Mouse (Mus musculus): ENCODE data around the gene Serinc4.
"Not testable (repeated sequence)": the region's sequence is repeated elsewhere in the genome, so short reads cannot be mapped to it uniquely, and the experiment has no call there.

Gene Serinc4

DNA sequence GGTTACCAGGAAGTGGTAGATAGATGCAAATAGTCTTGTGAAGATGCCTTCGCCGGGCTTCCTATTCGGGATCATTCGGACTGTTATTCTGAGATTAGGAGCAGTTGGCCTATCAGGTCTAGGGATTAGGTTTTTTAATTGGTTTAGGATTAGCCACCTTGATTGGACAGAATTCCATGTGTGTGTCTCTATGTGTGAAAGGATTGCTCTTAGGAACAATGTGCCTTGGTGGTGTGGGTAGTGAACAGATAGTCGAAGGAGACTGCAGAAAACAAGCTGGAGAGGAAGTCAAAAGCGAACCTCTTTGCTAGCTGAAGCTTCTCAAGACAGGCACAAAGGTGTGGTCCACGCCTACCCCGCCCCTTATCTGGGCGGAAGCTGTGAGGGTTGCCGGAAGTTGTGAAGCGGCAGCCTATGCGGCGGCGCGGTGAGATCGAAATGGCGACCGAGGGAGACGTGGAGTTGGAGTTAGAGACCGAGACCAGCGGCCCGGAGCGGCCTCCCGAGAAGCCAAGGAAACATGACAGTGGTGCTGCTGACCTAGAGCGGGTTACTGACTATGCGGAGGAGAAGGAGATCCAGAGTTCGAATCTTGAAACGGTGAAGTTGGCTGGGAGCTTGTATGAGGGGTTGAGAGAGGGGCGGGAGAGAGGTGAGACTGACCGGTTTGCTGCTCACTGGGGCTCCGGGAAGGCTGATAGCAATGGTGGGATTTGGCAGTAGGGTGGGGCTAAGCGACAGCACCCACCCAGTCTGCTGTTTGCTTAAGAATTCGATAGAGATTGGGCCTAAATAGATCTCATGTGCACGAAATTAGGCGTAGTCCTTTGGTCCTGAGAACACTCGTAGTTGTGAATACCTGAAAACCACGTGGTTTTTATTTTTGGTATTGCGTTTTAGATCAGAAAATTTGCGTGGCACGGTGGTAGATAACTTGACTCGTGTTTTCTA, at the start of gene Serinc4:
Gene Serinc4, minus strand, starts transcription at position 90 of the 951 bp plus-strand sequence.
- DNase-seq (ENCODE audit: low read depth, low spot score), result peak; percentile 78

DNA sequence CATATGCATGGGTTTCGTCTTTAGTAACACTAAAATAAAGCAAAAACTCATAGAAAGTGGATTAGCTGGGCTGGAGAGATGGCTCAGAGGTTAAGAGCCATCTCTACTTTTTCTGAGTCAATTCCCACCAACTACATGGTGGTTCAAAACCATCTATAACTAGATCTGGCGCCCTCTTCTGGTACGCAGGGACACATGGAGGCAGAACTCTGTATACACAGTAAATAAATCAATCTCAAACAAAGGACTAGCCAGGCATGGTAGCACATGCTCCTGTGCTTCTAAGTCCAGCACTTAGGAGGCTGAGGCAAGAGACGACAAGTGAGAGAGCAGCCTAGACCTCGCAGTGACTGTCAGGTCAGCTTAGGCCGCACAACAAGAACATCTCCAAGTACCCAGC, 45.0 kb upstream of the Serinc4 start:
- not testable (repeated sequence) for DNase-seq (ENCODE audit: low read depth, low spot score)

DNA sequence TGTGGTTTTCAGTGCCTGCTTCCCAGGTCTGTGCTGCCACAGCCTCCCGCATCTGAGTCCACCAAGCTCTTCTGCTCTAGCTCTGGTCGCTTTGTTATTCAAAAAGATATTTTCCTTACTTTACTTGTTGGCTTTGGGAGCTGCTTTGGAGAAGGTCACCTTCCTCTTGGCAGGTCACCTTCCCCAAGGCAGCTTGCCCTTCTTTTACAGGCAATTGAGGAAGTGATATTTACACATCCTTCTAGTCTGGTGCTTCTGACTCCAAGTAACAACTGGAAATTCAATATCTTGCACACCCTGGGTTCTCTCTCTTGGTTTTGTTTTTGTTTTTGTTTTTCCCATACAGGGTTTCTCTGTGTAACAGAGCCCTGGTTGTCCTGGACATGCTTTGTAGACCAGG, 27.8 kb upstream of the Serinc4 start:
- not testable (repeated sequence) for DNase-seq (ENCODE audit: low read depth, low spot score)

DNA sequence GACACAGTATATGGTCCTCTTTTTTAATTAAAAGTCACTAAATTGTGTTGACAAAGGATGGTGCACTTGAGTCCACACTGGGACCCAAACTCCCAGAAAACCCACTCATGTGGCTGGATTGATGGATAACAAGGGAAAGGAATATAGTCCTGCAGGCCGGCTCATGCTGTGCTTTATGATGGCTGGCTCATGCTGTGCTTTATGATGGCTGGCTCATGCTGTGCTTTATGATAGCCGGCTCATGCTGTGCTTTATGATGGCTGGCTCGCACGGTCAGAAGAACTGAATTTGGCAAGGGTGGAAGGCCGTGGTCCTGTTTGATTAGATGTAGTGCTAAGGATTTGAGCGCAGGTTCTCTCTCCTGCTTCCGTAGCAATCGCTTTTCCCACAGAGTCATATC, 27.0 kb upstream of the Serinc4 start:
- DNase-seq (ENCODE audit: low read depth, low spot score), result no peak

DNA sequence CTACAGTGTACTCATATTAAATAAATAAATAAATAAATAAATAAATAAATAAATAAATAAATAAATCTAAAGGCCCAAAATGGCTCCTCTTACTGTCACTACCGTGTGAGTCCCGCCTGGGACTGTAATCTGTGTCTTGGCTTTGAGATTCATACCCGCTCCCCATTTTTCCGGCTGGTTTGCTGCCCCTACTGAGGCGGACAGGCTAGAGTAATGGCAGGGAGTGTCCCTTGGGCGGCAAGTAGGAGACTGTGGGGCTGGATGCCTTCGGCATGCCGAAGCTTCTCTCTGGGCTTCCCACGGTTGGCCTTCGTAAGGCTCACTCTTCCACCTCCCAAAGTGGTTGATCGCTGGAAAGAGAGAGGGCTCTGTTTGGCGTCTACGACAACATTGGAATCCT, 24.3 kb upstream of the Serinc4 start:
- DNase-seq (ENCODE audit: low read depth, low spot score), result not testable (repeated sequence)

DNA sequence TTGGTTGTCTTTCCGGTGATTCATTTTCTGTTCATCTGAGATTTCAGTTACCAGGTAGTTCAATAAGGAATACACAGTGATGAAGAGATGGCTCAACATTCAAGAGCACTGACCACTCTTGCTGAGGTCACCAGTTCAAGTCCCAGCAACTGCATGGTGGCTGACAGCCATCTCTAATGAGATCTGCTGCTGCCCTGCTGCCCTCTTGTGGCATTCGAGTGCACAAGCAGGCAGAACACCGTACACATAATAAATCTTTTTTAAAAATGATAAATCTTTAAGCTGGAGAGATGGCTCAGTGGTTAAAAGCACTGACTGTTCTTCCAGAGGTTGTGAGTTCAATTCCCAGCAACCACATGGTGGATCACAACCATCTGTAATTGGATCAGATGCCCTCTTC, 23.9 kb upstream of the Serinc4 start:
- no peak for DNase-seq (ENCODE audit: low read depth, low spot score)

DNA sequence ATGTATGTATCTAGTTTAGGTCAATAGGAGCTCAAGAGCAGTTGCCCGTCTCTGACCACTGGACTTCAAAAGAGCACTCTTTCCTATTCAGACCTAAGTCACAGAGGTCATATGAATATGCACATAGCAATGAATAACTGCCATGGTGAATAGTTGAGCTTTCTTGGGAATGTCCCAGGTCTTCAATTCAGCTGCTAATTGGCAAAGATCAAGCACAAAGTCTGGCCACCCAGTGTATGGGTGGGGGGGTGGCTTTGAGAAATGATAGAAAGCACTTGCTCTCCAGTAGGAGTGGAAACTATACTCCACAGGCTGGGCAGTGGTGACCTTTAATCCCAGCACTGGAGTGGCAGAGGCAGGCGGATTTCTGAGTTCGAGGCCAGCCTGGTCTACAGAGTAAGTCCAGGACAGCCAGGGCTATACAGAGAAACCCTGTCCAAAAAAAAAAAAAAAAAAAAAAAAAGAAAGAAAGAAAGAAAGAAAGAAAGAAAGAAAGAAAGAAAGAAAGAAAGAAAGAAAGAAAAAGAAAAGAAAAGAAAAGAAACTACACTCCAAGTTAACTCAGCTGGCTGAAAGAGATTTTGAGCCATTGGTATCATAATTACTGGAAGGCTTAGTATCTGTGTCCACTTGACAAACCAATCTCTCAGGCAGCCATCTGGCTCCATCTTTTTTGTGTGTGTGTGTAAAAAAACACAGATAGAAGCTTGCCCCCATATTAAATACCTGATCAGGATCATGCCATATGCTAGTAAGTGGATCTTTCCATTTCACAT, 21.1 kb upstream of the Serinc4 start:
- no peak for DNase-seq (ENCODE audit: low read depth, low spot score)

DNA sequence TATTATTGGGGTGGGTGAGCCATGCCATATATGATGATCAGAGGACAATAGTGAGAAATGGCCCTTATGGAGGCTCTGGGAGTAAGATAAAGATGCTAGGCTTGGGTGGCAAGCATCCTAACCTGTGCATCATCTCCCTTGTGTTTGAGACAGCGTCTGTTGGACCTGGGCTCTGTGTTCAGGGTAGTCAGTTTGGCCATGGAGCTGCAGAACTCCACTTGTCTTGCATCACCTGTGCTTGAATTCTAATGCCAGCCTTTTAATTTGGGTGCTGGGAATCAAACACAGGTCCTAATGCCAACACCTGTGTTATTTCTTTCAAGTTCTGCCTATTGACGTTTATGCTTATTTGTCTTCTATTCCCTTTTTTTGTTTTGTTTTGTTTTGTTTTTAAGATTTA, 18.7 kb upstream of the Serinc4 start:
- DNase-seq (ENCODE audit: low read depth, low spot score), result not testable (repeated sequence)

DNA sequence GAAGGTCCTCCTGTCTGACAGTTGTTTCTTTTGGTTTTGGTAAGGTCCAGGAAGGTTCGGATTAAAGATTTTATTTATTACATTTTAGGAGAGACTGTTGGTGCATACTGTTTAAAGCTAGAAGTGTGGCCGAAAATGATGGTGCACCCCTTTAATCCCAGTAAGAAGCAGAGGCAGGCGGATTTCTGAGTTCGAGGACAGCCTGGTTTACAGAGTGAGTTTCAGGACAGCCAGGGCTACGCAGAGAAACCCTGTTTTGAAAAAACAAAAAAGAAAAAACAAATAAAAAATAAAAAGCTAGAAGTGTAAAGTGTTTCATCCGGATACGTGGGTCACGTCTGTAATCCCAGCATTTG, 17.6 kb upstream of the Serinc4 start:
- DNase-seq (ENCODE audit: low read depth, low spot score), result no peak

DNA sequence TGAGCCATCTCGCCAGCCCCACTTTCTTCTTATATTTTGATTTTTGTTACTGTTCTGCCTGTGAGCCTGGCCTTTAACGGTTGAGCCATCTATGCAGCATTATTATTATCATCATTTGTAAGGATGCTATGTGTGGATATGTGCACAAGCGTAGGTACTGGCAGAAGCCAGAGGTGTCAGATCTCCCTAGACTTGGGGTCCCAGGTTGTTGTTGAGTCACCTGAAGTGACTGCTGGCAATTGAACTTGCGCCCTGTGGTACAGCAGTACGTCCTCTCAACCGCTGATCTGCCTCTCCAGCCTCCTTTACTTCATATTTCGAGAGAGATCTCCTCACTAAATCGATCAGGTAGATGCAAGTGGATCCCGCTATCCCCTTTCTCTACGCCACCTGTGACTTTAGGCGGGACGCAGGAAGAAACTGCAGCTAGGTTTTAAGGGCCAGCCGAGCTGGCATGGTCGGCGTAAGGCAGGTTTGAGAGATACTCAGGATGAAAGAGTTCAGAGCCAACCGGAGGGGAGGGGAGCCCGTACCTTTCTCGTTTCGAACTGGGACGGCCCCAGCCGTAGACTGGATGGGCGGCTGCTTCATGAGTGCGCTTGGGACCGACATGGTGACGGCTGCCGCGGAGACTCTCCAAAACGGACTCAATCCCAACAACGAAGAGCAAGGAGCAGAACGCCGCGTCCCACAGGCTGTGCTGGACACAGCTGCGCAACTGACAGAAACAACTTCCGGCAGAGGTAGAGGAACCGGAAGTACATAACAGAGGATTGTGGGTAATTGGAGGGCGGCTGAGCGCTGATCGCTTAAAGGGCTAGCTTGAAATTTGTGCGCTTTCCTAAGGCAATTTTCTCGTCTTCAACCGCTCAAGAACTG, 17.0 kb upstream of the Serinc4 start, which contains the start of gene Mfap1b:
Gene Mfap1b, minus strand, starts transcription at position 767 of the 879 bp plus-strand sequence.
- peak; percentile 89 for DNase-seq (ENCODE audit: low read depth, low spot score)

DNA sequence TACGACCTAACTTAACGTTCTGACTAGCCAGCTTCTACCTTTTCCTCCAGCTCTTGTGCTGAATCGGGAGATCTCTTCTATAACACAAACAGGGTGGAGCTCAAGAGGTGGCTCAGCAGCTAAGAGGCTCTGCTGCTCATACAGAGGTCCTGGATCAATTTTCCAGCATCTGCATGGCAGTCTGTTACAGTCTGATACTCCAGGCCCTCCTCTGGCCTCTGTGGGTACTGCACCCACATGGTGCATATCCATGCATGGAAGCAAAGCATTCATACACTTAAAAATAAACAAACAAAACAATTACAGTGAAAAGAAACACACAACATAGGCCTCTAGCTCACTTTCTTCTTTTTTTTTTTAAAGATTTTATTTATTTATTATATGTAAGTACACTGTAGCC, 16.2 kb upstream of the Serinc4 start:
- DNase-seq (ENCODE audit: low read depth, low spot score), result not testable (repeated sequence)

DNA sequence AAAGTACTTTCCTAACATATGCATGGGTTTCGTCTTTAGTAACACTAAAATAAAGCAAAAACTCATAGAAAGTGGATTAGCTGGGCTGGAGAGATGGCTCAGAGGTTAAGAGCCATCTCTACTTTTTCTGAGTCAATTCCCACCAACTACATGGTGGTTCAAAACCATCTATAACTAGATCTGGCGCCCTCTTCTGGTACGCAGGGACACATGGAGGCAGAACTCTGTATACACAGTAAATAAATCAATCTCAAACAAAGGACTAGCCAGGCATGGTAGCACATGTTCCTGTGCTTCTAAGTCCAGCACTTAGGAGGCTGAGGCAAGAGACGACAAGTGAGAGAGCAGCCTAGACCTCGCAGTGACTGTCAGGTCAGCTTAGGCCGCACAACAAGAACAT, 12.4 kb upstream of the Serinc4 start:
- DNase-seq (ENCODE audit: low read depth, low spot score), result not testable (repeated sequence)

DNA sequence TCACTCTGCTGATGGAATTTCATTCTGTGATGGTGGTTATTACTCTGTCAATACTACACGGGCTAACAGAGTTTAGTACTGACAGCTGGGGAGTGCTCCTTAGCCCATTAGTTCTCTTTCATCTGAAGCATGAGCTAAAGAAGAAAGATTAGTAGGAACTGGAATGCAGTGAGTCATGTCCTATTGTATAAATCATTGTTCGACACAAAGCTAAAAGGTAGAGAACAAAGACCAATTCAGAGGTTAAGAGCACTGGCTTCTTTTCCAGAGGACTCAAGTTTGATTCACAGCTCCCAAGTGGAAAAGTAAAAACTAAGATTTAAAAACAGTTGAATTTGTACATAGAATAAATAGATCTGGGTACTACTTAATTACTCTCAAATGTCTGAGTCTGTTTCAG, 3.5 kb upstream of the Serinc4 start:
- no peak for DNase-seq (ENCODE audit: low read depth, low spot score)

DNA sequence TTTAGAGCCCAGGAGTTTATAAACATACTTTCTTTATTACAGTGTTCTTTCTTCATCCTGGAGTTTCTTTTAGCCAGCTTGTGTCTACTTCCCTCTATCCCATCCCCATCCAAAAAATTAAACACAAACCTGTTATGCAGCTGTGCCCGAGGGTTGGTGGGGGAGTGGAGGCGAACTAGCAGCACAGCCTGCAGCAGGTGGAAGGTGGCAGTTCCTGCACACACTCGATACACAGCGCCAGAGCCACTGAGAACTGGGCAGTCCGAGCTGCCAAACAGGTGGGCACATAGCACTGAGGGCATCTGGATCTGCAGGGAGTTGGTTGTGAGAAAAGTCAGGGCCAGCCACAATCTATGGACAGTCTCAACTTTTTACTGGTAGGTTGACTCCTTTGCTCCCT, 1.0 kb downstream of the Serinc4 start:
- no peak for DNase-seq (ENCODE audit: low read depth, low spot score)

DNA sequence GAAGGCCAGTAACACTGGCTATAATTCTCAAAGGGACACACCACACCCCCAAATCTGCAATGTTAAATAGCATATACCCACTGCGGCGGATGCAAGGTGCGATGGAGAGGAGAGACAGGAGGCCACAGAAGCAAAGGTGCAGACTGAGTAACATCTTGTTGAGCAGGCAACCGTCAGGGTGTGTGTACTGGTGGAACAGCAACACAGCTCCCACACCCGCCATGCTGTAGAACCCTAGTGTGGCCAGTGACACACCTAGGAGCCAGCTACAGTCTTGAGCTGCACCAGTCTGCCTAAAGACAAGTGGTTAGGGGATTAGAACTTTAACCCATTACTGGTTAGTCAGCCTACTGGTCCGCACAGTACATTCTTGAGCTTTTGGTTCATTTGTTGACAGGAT, 2.7 kb downstream of the Serinc4 start:
- DNase-seq (ENCODE audit: low read depth, low spot score), result no peak

DNA sequence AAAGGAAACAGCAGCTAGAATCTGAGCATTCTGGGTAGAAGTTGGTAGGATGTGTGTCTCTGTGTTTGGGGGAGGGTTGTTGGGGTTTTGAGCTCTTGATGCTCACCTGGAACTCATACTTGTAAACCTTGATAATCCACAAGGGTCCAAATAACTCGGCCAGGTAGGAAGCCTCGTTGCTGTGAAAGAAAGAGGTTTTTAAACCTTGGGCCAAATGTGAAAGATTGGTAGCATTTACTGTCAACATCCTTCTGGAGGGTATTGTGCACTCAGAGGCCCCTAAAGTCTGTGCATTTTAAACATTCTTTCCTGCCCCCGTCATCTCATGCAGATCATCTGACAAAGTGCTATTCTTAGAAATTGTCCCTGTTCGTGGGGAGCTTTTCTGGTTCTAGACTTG, 3.6 kb downstream of the Serinc4 start, which contains the start of gene Hypk:
Gene Hypk, plus strand, starts transcription at position 301 of the 400 bp plus-strand sequence.
- no peak for DNase-seq (ENCODE audit: low read depth, low spot score)

DNA sequence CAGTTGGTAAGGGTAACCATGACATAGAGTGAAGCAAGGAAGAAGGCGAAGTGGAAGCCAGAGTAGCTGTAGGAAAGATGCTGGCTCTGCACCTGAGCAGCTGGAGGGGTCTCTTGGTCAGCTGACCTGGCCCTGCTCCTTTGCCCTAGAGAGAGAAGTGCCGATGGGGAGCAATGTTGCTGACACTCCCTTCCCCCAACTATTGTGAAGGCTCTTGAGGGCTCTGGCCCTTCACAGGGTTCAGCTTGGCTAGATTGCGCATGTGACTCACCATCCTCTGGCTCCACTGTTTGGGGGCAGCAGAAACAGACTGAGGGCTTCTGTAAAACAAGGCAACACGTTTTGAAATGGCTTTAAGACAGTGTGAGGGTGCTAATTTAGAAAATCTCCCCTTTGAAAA, 4.2 kb downstream of the Serinc4 start:
- DNase-seq (ENCODE audit: low read depth, low spot score), result no peak

DNA sequence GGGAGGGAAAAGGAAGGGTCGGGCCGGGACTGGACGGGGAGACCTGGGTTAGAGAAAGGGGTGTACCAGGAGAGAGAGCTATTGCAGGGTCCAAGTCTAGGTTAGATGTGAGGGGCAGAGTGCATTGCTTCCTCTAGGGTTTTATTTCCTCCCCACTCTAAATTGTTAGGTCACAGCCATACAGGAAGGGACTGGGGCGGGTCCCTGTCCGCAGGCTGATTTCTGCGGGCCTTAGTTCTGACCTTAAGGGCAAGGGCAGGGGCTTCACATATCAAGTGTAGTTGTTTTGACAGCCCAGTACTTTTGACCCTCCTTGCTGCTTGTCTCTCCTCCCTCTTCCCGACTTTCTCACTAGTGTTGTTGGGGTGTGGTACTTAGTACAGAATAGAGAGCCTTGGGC, 6.5 kb downstream of the Serinc4 start:
- DNase-seq (ENCODE audit: low read depth, low spot score), result no peak

DNA sequence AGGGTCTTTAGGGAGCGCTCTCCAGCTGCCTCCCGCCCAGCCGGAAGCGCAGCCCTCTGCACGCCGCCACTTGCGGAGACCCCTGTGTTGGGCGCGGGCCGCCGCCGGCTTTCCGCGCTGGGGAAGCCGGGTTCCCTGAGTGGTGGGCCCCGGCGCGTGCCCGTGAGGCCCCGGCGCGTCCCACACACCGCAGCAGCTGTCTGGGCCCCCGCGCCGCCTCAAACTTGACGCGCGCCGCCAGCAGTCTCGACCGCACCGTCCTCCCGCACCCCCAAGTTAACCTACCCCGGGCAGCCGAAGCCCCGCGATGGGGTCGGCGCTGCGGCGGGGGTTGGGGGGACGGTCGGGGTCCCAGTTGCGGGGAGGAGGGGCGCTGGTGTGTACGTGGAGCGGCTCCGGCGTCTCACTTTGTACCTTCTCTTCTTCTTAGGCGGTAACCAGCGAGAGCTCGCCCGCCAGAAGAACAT, 7.0 kb downstream of the Serinc4 start:
- DNase-seq (ENCODE audit: low read depth, low spot score), result no peak

DNA sequence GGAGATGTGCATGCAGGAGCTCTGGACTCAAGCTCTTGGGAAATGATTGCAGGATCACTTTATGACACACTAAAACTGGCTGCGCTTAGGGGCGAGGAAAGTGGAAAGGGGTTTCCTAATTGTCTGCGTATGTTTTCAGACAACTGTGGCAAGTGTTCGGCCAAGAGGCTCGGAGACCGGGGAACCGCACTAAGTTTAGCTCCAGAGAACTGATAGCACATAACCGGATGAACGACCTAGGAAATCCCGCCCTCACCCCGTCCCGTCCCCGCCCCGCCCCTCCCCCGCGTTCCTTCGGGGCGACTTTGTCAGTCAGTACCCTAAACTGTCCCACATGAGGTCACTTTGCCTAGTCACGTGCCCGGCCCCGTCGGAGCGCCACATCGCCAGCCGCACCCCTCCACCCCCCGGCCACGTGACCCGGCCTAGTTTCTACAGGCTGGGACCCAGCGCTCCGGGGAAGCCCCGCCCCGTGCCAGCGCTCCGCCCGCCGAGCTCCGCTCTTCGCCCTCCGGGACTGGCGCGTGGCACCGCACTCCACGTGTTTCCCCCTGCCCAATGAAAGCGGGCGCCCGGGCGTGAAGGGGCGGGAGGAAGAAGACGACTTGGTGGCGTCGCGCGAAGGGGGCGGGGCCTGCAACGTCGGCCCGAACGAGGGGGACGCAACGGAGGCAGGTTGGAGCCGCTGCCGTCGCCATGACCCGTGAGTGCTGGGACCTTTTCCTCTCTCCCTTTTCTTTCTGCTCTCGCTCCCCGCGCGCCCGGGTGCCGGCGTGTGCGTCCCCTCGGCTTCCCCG, 7.6 kb downstream of the Serinc4 start, which contains the start of gene Serf2:
Gene Serf2, plus strand, starts transcription at position 457 of the 797 bp plus-strand sequence.
- DNase-seq (ENCODE audit: low read depth, low spot score), result peak; percentile 97
